Mouse (Mus musculus) forebrain, embryonic 11.5 days (tissue): ENCODE measurements at regions not wholly inside any gene's neighbourhood (a gene's known extent, or its start where the extent isn't known, plus 50 kb on each side); places are given as distances from the start of the nearest gene placed in this dataset.
"Not testable (repeated sequence)": the region's sequence is repeated elsewhere in the genome, so short reads cannot be mapped to it uniquely, and the experiment has no call there.

Experiments used
- ATAC-seq: fragments of 200-750 bp; cut with Nextera tagmentation; replicated peaks from 2 replicates; pipeline ENCODE4 v1.8.0; 2017; ENCODE audit warnings: moderate TSS enrichment; ENCODE audit not compliant: low FRiP score
- DNase-seq: peaks from one replicate; pipeline ENCODE4 v3.0.0-alpha.2; 2017; ENCODE audit warnings: low spot score
- H3K27ac ChIP-seq: fragments of 300-500 bp; sonication (generic); 2 replicates; pipeline ENCODE4 v1.5.1; 2014; ENCODE audit warnings: low read depth, low read length
- H3K27me3 ChIP-seq: fragments of 300-500 bp; sonication (generic); 2 replicates; pipeline ENCODE4 v1.6.1; 2014; ENCODE audit warnings: mild to moderate bottlenecking, low read length, mixed read lengths; ENCODE audit not compliant: control insufficient read depth, insufficient read depth
- H3K36me3 ChIP-seq: fragments of 300-500 bp; sonication (generic); 2 replicates; pipeline ENCODE4 v1.6.1; 2014; ENCODE audit warnings: mild to moderate bottlenecking, low read length, moderate library complexity, mixed read lengths; ENCODE audit not compliant: control insufficient read depth, insufficient read depth
- H3K4me1 ChIP-seq: fragments of 300-500 bp; sonication (generic); replicated peaks from 2 replicates; pipeline ENCODE4 v1.6.1; 2014; ENCODE audit warnings: low read length, mixed read lengths; ENCODE audit not compliant: control insufficient read depth, insufficient read depth
- H3K4me2 ChIP-seq: fragments of 300-500 bp; sonication (generic); 2 replicates; pipeline ENCODE4 v1.6.1; 2014; ENCODE audit warnings: low read depth, mild to moderate bottlenecking, low read length, moderate library complexity, mixed read lengths; ENCODE audit not compliant: severe bottlenecking
- H3K4me3 ChIP-seq: fragments of 300-500 bp; sonication (generic); 2 replicates; pipeline ENCODE4 v1.5.1; 2014; ENCODE audit warnings: low read depth, low read length
- H3K9ac ChIP-seq: fragments of 300-500 bp; sonication (generic); 2 replicates; pipeline ENCODE4 v1.6.1; 2014; ENCODE audit warnings: low read length
- H3K9me3 ChIP-seq: fragments of 300-500 bp; sonication (generic); 2 replicates; pipeline ENCODE4 v1.6.1; 2016; ENCODE audit warnings: low read length, mixed read lengths; ENCODE audit not compliant: control insufficient read depth
- WGBS: fragments of 180-500 bp; shearing (Covaris S2); extraction: QIAGEN DNeasy Blood & Tissue Kit; methylation state at CpG from one replicate; pipeline ENCODE4 v1.1.7; 2014; 5-methylcytosine and 5-hydroxymethylcytosine counted together

GRCm38 (mm10) chr12:16354711-16355110 is 256.1 kb downstream of the Lpin1 start:
- Histone ChIP-seq H3K27me3 (no peaks in the 10 kb centered on the region), H3K4me3 (no peak overlapping the region), H3K4me1 (no peaks in the 10 kb centered on the region), H3K9ac (no peak overlapping the region), H3K36me3 (no peaks in the 10 kb centered on the region), H3K27ac (no peak overlapping the region), H3K4me2 (no peak overlapping the region), H3K9me3 (no peaks in the 10 kb centered on the region)
- 82% methylated on average over 1 of the region's 1 CpGs for WGBS
- ATAC-seq (no peak), DNase-seq (no peak)

GRCm38 (mm10) chr12:16351751-16352150 is 259.0 kb downstream of the Lpin1 start:
- no peak overlapping the region for H3K4me2 ChIP-seq
- no peaks in the 10 kb centered on the region for H3K4me1 ChIP-seq
- H3K36me3 ChIP-seq: no peaks in the 10 kb centered on the region
- no peaks in the 10 kb centered on the region for H3K27me3 ChIP-seq
- DNase-seq (no peak), ATAC-seq (no peak)
- H3K4me3 ChIP-seq: no peak overlapping the region
- no peak overlapping the region for H3K27ac ChIP-seq
- no peak overlapping the region for H3K9ac ChIP-seq
- H3K9me3 ChIP-seq: no peaks in the 10 kb centered on the region

GRCm38 (mm10) chr12:16349310-16349709 is 261.5 kb downstream of the Lpin1 start:
- Histone ChIP-seq H3K27me3 (no peaks in the 10 kb centered on the region), H3K9me3 (no peaks in the 10 kb centered on the region), H3K4me3 (no peak overlapping the region), H3K9ac (no peak overlapping the region), H3K4me2 (no peak overlapping the region), H3K36me3 (no peaks in the 10 kb centered on the region), H3K4me1 (no peaks in the 10 kb centered on the region), H3K27ac (no peak overlapping the region)
- DNase-seq: no peak
- no peak for ATAC-seq

GRCm38 (mm10) chr12:16344021-16344420 is 266.7 kb downstream of the Lpin1 start:
- H3K36me3 ChIP-seq: no peaks in the 10 kb centered on the region
- ATAC-seq (no peak), DNase-seq (no peak)
- H3K4me3 ChIP-seq: no peak overlapping the region
- no peaks in the 10 kb centered on the region for H3K27me3 ChIP-seq
- H3K4me2 ChIP-seq: no peak overlapping the region
- 83% methylated on average over 3 of the region's 3 CpGs for WGBS
- H3K9ac ChIP-seq: no peak overlapping the region
- no peaks in the 10 kb centered on the region for H3K4me1 ChIP-seq
- H3K9me3 ChIP-seq: no peaks in the 10 kb centered on the region
- no peak overlapping the region for H3K27ac ChIP-seq

- H3K36me3 ChIP-seq, H3K4me1 ChIP-seq, ATAC-seq, H3K27me3 ChIP-seq, DNase-seq, H3K4me2 ChIP-seq, H3K9me3 ChIP-seq, H3K9ac ChIP-seq, H3K27ac ChIP-seq, H3K4me3 ChIP-seq: not testable (repeated sequence)
- 46% methylated on average over 2 of the region's 2 CpGs for WGBS
Observed at GRCm38 (mm10) chr12:16342030-16342429, 268.7 kb downstream of the Lpin1 start.

GRCm38 (mm10) chr12:16331456-16331855 is 279.3 kb downstream of the Lpin1 start:
- no peak overlapping the region for H3K4me3 ChIP-seq
- H3K27me3 ChIP-seq: no peaks in the 10 kb centered on the region
- no peak overlapping the region for H3K9ac ChIP-seq
- no peak for DNase-seq
- 90% methylated on average over 3 of the region's 3 CpGs for WGBS
- no peak overlapping the region for H3K27ac ChIP-seq
- no peak overlapping the region for H3K4me2 ChIP-seq
- no peak for ATAC-seq
- no peaks in the 10 kb centered on the region for H3K9me3 ChIP-seq
- H3K4me1 ChIP-seq: no peaks in the 10 kb centered on the region
- no peaks in the 10 kb centered on the region for H3K36me3 ChIP-seq

- H3K27ac ChIP-seq: no peak overlapping the region
- WGBS: 32% methylated on average over 2 of the region's 2 CpGs
- no peak overlapping the region for H3K9ac ChIP-seq
- no peaks in the 10 kb centered on the region for H3K36me3 ChIP-seq
- ATAC-seq (no peak), DNase-seq (no peak)
- H3K9me3 ChIP-seq: no peaks in the 10 kb centered on the region
- H3K4me1 ChIP-seq: no peaks in the 10 kb centered on the region
- H3K4me3 ChIP-seq: no peak overlapping the region
- no peak overlapping the region for H3K4me2 ChIP-seq
- H3K27me3 ChIP-seq: no peaks in the 10 kb centered on the region
Observed at GRCm38 (mm10) chr12:16329129-16329528, 281.6 kb downstream of the Lpin1 start.

- ATAC-seq: no peak
Observed at GRCm38 (mm10) chr12:16320536-16321402, 290.0 kb downstream of the Lpin1 start.

GRCm38 (mm10) chr12:16308101-16308500 is 302.7 kb downstream of the Lpin1 start:
- DNase-seq (no peak), ATAC-seq (no peak)
- Histone ChIP-seq H3K4me3 (no peak overlapping the region), H3K36me3 (no peaks in the 10 kb centered on the region), H3K4me2 (no peak overlapping the region), H3K9ac (no peak overlapping the region), H3K27me3 (no peaks in the 10 kb centered on the region), H3K4me1 (no peaks in the 10 kb centered on the region), H3K9me3 (no peaks in the 10 kb centered on the region), H3K27ac (no peak overlapping the region)
- 91% methylated on average over 3 of the region's 3 CpGs for WGBS

More at GRCm38 (mm10) chr12:16320536-16321402, 290.0 kb downstream of the Lpin1 start:
- 84% methylated on average over 9 of the region's 9 CpGs for WGBS
- no peaks in the 10 kb centered on the region for H3K4me1 ChIP-seq
- no peak overlapping the region for H3K4me2 ChIP-seq
- no peak overlapping the region for H3K4me3 ChIP-seq
- H3K27ac ChIP-seq: no peak overlapping the region
- DNase-seq: no peak
- no peak overlapping the region for H3K9ac ChIP-seq
- H3K36me3 ChIP-seq: no peaks in the 10 kb centered on the region
- no peaks in the 10 kb centered on the region for H3K27me3 ChIP-seq
- no peaks in the 10 kb centered on the region for H3K9me3 ChIP-seq
